Mouse (Mus musculus): ENCODE results near the gene Itch. TPM values are rescaled to one million over a fixed set of nuclear protein-coding genes. Genes with fewer than 3 reads are reported as not detected.
A peak's percentile ranks its signal among the peaks of the same experiment; 100 is the strongest.

The Itch gene
- polyA plus RNA-seq, 1 experiment from 2014 or later = 19.7 TPM

- peak within 1 kb of the TSS; percentile 72 for H3K27ac ChIP-seq (ENCODE audit: low read length)
- H3K27me3 ChIP-seq (ENCODE audit: control insufficient read depth, insufficient read depth, low read depth, low read length) = no peaks in the 10 kb centered on the region
- peaks cover 14% of the 10 kb centered on the region for H3K4me1 ChIP-seq (ENCODE audit: control insufficient read depth, low read depth, low read length)
- H3K36me3 ChIP-seq (ENCODE audit: control insufficient read depth, insufficient read depth) = no peaks in the 10 kb centered on the region
- ATAC-seq (ENCODE audit: low read depth) = peak; percentile 100
- H3K4me3 ChIP-seq (ENCODE audit: low read depth, low read length) = peak within 1 kb of the TSS; percentile 87
- peak within 1 kb of the TSS; percentile 78 for H3K4me2 ChIP-seq (ENCODE audit: low read depth, low read length)
- under 1% methylated on average over 50 of the region's 50 CpGs for WGBS (ENCODE audit: insufficient replicate concordance)
- no peaks in the 10 kb centered on the region for H3K9me3 ChIP-seq (replicated peaks; ENCODE audit: control insufficient read depth, low read length)
- peak within 1 kb of the TSS; percentile 90 for H3K9ac ChIP-seq (ENCODE audit: low read depth, low read length)
Observed at GRCm38 (mm10) chr2:155236362-155236992, 103.2 kb downstream of the Itch start, which contains the start of gene Dynlrb1. TSS of gene Dynlrb1 (plus strand) at chr2:155236533.

GRCm38 (mm10) chr2:155237276-155237675 lies 104.0 kb downstream of the Itch start:
- Histone ChIP-seq H3K9ac (ENCODE audit: low read depth, low read length) (peak overlapping the region; percentile 90), H3K36me3 (ENCODE audit: control insufficient read depth, insufficient read depth) (no peaks in the 10 kb centered on the region), H3K4me1 (ENCODE audit: control insufficient read depth, low read depth, low read length) (peaks cover 14% of the 10 kb centered on the region), H3K27me3 (ENCODE audit: control insufficient read depth, insufficient read depth, low read depth, low read length) (no peaks in the 10 kb centered on the region), H3K27ac (ENCODE audit: low read length) (no peak overlapping the region), H3K4me2 (ENCODE audit: low read depth, low read length) (peak overlapping the region; percentile 78), H3K4me3 (ENCODE audit: low read depth, low read length) (peak overlapping the region; percentile 87), H3K9me3 (replicated peaks; ENCODE audit: control insufficient read depth, low read length) (no peaks in the 10 kb centered on the region)
- WGBS (ENCODE audit: insufficient replicate concordance) = 6% methylated on average over 4 of the region's 4 CpGs
- no peak for ATAC-seq (ENCODE audit: low read depth)

GRCm38 (mm10) chr2:155240915-155241314 lies 107.6 kb downstream of the Itch start:
- Histone ChIP-seq H3K9ac (ENCODE audit: low read depth, low read length) (no peak overlapping the region), H3K27me3 (ENCODE audit: control insufficient read depth, insufficient read depth, low read depth, low read length) (no peaks in the 10 kb centered on the region), H3K4me1 (ENCODE audit: control insufficient read depth, low read depth, low read length) (peaks cover 10% of the 10 kb centered on the region), H3K4me3 (ENCODE audit: low read depth, low read length) (no peak overlapping the region), H3K27ac (ENCODE audit: low read length) (no peak overlapping the region), H3K9me3 (replicated peaks; ENCODE audit: control insufficient read depth, low read length) (no peaks in the 10 kb centered on the region), H3K36me3 (ENCODE audit: control insufficient read depth, insufficient read depth) (peaks cover 4% of the 10 kb centered on the region), H3K4me2 (ENCODE audit: low read depth, low read length) (no peak overlapping the region)
- no peak for ATAC-seq (ENCODE audit: low read depth)
- WGBS (ENCODE audit: insufficient replicate concordance) = 65% methylated on average over 4 of the region's 4 CpGs

- no peak overlapping the region for H3K4me3 ChIP-seq (ENCODE audit: low read depth, low read length)
- peaks cover 7% of the 10 kb centered on the region for H3K4me1 ChIP-seq (ENCODE audit: control insufficient read depth, low read depth, low read length)
- H3K27ac ChIP-seq (ENCODE audit: low read length) = no peak overlapping the region
- H3K9ac ChIP-seq (ENCODE audit: low read depth, low read length) = no peak overlapping the region
- no peaks in the 10 kb centered on the region for H3K27me3 ChIP-seq (ENCODE audit: control insufficient read depth, insufficient read depth, low read depth, low read length)
- no peak overlapping the region for H3K4me2 ChIP-seq (ENCODE audit: low read depth, low read length)
- ATAC-seq (ENCODE audit: low read depth) = no peak
- H3K9me3 ChIP-seq (replicated peaks; ENCODE audit: control insufficient read depth, low read length) = no peaks in the 10 kb centered on the region
- peaks cover 8% of the 10 kb centered on the region for H3K36me3 ChIP-seq (ENCODE audit: control insufficient read depth, insufficient read depth)
- WGBS (ENCODE audit: insufficient replicate concordance) = 74% methylated on average over 7 of the region's 7 CpGs
Observed at GRCm38 (mm10) chr2:155242296-155242855, 109.1 kb downstream of the Itch start.

- no peak overlapping the region for H3K27ac ChIP-seq (ENCODE audit: low read length)
- peaks cover 24% of the 10 kb centered on the region for H3K36me3 ChIP-seq (ENCODE audit: control insufficient read depth, insufficient read depth)
- ATAC-seq (ENCODE audit: low read depth) = no peak
- no peak overlapping the region for H3K4me2 ChIP-seq (ENCODE audit: low read depth, low read length)
- H3K9ac ChIP-seq (ENCODE audit: low read depth, low read length) = no peak overlapping the region
- H3K9me3 ChIP-seq (replicated peaks; ENCODE audit: control insufficient read depth, low read length) = no peaks in the 10 kb centered on the region
- 67% methylated on average over 4 of the region's 4 CpGs for WGBS (ENCODE audit: insufficient replicate concordance)
- H3K4me1 ChIP-seq (ENCODE audit: control insufficient read depth, low read depth, low read length) = no peaks in the 10 kb centered on the region
- no peak overlapping the region for H3K4me3 ChIP-seq (ENCODE audit: low read depth, low read length)
- no peaks in the 10 kb centered on the region for H3K27me3 ChIP-seq (ENCODE audit: control insufficient read depth, insufficient read depth, low read depth, low read length)
Observed at GRCm38 (mm10) chr2:155246231-155246630, 112.9 kb downstream of the Itch start.

GRCm38 (mm10) chr2:155248206-155248605 lies 114.9 kb downstream of the Itch start:
- no peaks in the 10 kb centered on the region for H3K27me3 ChIP-seq (ENCODE audit: control insufficient read depth, insufficient read depth, low read depth, low read length)
- H3K9me3 ChIP-seq (replicated peaks; ENCODE audit: control insufficient read depth, low read length) = no peaks in the 10 kb centered on the region
- H3K9ac ChIP-seq (ENCODE audit: low read depth, low read length) = no peak overlapping the region
- 70% methylated on average over 1 of the region's 1 CpGs for WGBS (ENCODE audit: insufficient replicate concordance)
- no peak for ATAC-seq (ENCODE audit: low read depth)
- H3K4me1 ChIP-seq (ENCODE audit: control insufficient read depth, low read depth, low read length) = no peaks in the 10 kb centered on the region
- H3K4me3 ChIP-seq (ENCODE audit: low read depth, low read length) = no peak overlapping the region
- H3K4me2 ChIP-seq (ENCODE audit: low read depth, low read length) = no peak overlapping the region
- peaks cover 24% of the 10 kb centered on the region for H3K36me3 ChIP-seq (ENCODE audit: control insufficient read depth, insufficient read depth)
- no peak overlapping the region for H3K27ac ChIP-seq (ENCODE audit: low read length)

GRCm38 (mm10) chr2:155248718-155249117 lies 115.4 kb downstream of the Itch start:
- Histone ChIP-seq H3K4me3 (ENCODE audit: low read depth, low read length) (no peak overlapping the region), H3K27ac (ENCODE audit: low read length) (no peak overlapping the region), H3K36me3 (ENCODE audit: control insufficient read depth, insufficient read depth) (peaks cover 24% of the 10 kb centered on the region), H3K9me3 (replicated peaks; ENCODE audit: control insufficient read depth, low read length) (no peaks in the 10 kb centered on the region), H3K27me3 (ENCODE audit: control insufficient read depth, insufficient read depth, low read depth, low read length) (no peaks in the 10 kb centered on the region), H3K4me1 (ENCODE audit: control insufficient read depth, low read depth, low read length) (no peaks in the 10 kb centered on the region), H3K4me2 (ENCODE audit: low read depth, low read length) (no peak overlapping the region), H3K9ac (ENCODE audit: low read depth, low read length) (no peak overlapping the region)
- WGBS (ENCODE audit: insufficient replicate concordance) = 60% methylated on average over 2 of the region's 2 CpGs
- no peak for ATAC-seq (ENCODE audit: low read depth)

GRCm38 (mm10) chr2:155249588-155249987 lies 116.3 kb downstream of the Itch start:
- no peaks in the 10 kb centered on the region for H3K9me3 ChIP-seq (replicated peaks; ENCODE audit: control insufficient read depth, low read length)
- no peak overlapping the region for H3K27ac ChIP-seq (ENCODE audit: low read length)
- no peak for ATAC-seq (ENCODE audit: low read depth)
- no peak overlapping the region for H3K9ac ChIP-seq (ENCODE audit: low read depth, low read length)
- whole genome bisulfite sequencing (ENCODE audit: insufficient replicate concordance) = 66% methylated on average over 5 of the region's 5 CpGs
- H3K4me2 ChIP-seq (ENCODE audit: low read depth, low read length) = no peak overlapping the region
- H3K4me1 ChIP-seq (ENCODE audit: control insufficient read depth, low read depth, low read length) = no peaks in the 10 kb centered on the region
- peaks cover 20% of the 10 kb centered on the region for H3K36me3 ChIP-seq (ENCODE audit: control insufficient read depth, insufficient read depth)
- no peaks in the 10 kb centered on the region for H3K27me3 ChIP-seq (ENCODE audit: control insufficient read depth, insufficient read depth, low read depth, low read length)
- H3K4me3 ChIP-seq (ENCODE audit: low read depth, low read length) = no peak overlapping the region

GRCm38 (mm10) chr2:155265526-155265925 lies 132.2 kb downstream of the Itch start:
- H3K4me3 ChIP-seq (ENCODE audit: low read depth, low read length) = no peak overlapping the region
- no peak for ATAC-seq (ENCODE audit: low read depth)
- H3K9ac ChIP-seq (ENCODE audit: low read depth, low read length) = no peak overlapping the region
- H3K9me3 ChIP-seq (replicated peaks; ENCODE audit: control insufficient read depth, low read length) = no peaks in the 10 kb centered on the region
- H3K36me3 ChIP-seq (ENCODE audit: control insufficient read depth, insufficient read depth) = no peaks in the 10 kb centered on the region
- WGBS (ENCODE audit: insufficient replicate concordance) = 57% methylated on average over 6 of the region's 6 CpGs
- H3K4me2 ChIP-seq (ENCODE audit: low read depth, low read length) = no peak overlapping the region
- H3K27me3 ChIP-seq (ENCODE audit: control insufficient read depth, insufficient read depth, low read depth, low read length) = no peaks in the 10 kb centered on the region
- no peaks in the 10 kb centered on the region for H3K4me1 ChIP-seq (ENCODE audit: control insufficient read depth, low read depth, low read length)
- no peak overlapping the region for H3K27ac ChIP-seq (ENCODE audit: low read length)

Measured in liver, embryonic 16.5 days (tissue).